Mouse (Mus musculus) liver, embryonic 14.5 days (tissue): ENCODE data around the gene Syce2.

Experiments
- CTCF ChIP-seq: IDR thresholded peaks from 2 replicates; pipeline ENCODE4 v1.5.1; 2016; ENCODE audit warnings: antibody characterized with exemption, low read depth, control low read depth
- EP300 ChIP-seq: IDR thresholded peaks from 2 replicates; pipeline ENCODE4 v1.6.1; 2016; ENCODE audit warnings: antibody characterized with exemption, low read depth

GRCm38 (mm10) chr8:84901752-84902151, 29.8 kb downstream of the Syce2 start, which contains the start of gene Klf1:
- peak; percentile 5; the same call in 1 of the 2 replicates for TF ChIP-seq CTCF
- TF ChIP-seq EP300: peak; percentile 81
